Mouse (Mus musculus) embryonic facial prominence, embryonic 14.5 days (tissue): Measurements from ENCODE around the gene Parp6. TPM values are rescaled to one million over a fixed set of nuclear protein-coding genes. Genes with fewer than 3 reads are reported as not detected.

Experiments used
- ATAC-seq: fragments of 200-750 bp; cut with Nextera tagmentation; 2 replicates; pipeline ENCODE4 v1.8.0; 2017; ENCODE audit warnings: low read depth, moderate number of reproducible peaks, moderate TSS enrichment
- DNase-seq: peaks from one replicate; pipeline ENCODE4 v3.0.0-alpha.2; 2015; ENCODE audit warnings: low spot score
- H3K27ac ChIP-seq: fragments of 300-500 bp; sonication (generic); replicated peaks from 2 replicates; pipeline ENCODE4 v1.5.1; 2014; ENCODE audit warnings: low read depth, mild to moderate bottlenecking, low read length, moderate library complexity
- H3K27me3 ChIP-seq: fragments of 300-500 bp; sonication (generic); replicated peaks from 2 replicates; pipeline ENCODE4 v1.6.1; 2014; ENCODE audit warnings: low read length; ENCODE audit not compliant: control insufficient read depth, insufficient read depth
- H3K36me3 ChIP-seq: fragments of 300-500 bp; sonication (generic); 2 replicates; pipeline ENCODE4 v1.6.1; 2014; ENCODE audit warnings: low read length, mixed read lengths; ENCODE audit not compliant: control insufficient read depth, insufficient read depth
- H3K4me1 ChIP-seq: fragments of 300-500 bp; sonication (generic); 2 replicates; pipeline ENCODE4 v1.6.1; 2014; ENCODE audit warnings: antibody characterized with exemption, low read length; ENCODE audit not compliant: control insufficient read depth, insufficient read depth
- H3K4me2 ChIP-seq: fragments of 300-500 bp; sonication (generic); 2 replicates; pipeline ENCODE4 v1.6.1; 2014; ENCODE audit warnings: low read depth, mild to moderate bottlenecking, low read length, moderate library complexity, mixed read lengths
- H3K4me3 ChIP-seq: fragments of 300-500 bp; sonication (generic); 2 replicates; pipeline ENCODE4 v1.5.1; 2014; ENCODE audit warnings: low read depth, mild to moderate bottlenecking, low read length
- H3K9ac ChIP-seq: fragments of 300-500 bp; sonication (generic); 2 replicates; pipeline ENCODE4 v1.6.1; 2014; ENCODE audit warnings: low read depth, mild to moderate bottlenecking, low read length, moderate library complexity, mixed read lengths
- H3K9me3 ChIP-seq: fragments of 300-500 bp; sonication (generic); 2 replicates; pipeline ENCODE4 v1.6.1; 2016; ENCODE audit warnings: low read length; ENCODE audit not compliant: control insufficient read depth
- WGBS: fragments of 180-500 bp; shearing (Covaris S2); extraction: QIAGEN DNeasy Blood & Tissue Kit; methylation state at CpG from one replicate; pipeline ENCODE4 v1.1.7; 2014; 5-methylcytosine and 5-hydroxymethylcytosine counted together
- polyA plus RNA-seq: library from polyadenylated mRNA; unstranded; fragments of >200 nt; fragmentation: Nextera tagmentation; extraction: Ambion mirVana; gene quantifications from 2 replicates; pipeline ENCODE4 v1.2.1, GENCODE M21; 2014

Parp6 gene
- polyA plus RNA-seq = 29.1 and 32.2 TPM in 2 replicates

DNA sequence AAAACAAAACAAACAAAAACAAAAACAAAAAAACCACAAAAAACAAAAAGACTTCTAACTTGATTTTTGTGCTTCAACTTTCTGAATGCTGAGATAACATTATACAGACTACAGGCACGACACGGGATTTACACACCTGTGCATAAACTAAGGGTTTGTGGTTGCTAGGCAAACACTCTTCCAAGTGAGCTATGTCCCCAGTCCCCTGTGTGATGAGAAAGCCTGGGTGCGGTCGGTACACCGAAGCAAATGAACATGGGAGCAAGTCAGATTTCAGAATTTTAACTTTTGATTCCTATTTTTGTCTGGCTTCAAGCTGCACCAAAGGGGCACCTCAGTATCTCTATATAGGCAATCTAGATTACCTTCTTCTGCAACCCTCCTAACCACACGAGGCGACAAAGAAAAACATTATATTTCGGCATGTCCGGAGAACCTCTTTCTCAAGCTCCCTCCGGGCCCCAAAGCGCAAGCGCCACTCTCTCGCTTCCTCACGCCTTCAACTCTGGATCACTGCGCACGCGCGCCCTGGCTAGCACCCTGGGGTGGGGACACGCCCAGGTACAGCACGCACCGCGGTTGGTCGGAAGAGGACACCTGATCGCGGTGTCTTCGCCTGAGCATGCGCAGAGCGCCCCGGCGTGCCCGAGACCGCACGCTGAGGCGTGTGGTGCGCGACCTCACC is at the start of gene Parp6:
TSS of gene Parp6 (plus strand) at position 663 of the 685 bp plus-strand sequence.
- H3K4me2 ChIP-seq = peak within 1 kb of the TSS; percentile 62
- H3K9ac ChIP-seq = peak within 1 kb of the TSS; percentile 79
- H3K4me1 ChIP-seq = peaks cover 11% of the 10 kb centered on the region
- ATAC-seq (peak; percentile 99), DNase-seq (peak; percentile 99)
- H3K36me3 ChIP-seq = no peaks in the 10 kb centered on the region
- peak within 1 kb of the TSS; percentile 76 for H3K27ac ChIP-seq
- peak within 1 kb of the TSS; percentile 74 for H3K4me3 ChIP-seq
- 1% methylated on average over 23 of the region's 36 CpGs for WGBS
- H3K9me3 ChIP-seq = no peaks in the 10 kb centered on the region
- H3K27me3 ChIP-seq = no peaks in the 10 kb centered on the region

DNA sequence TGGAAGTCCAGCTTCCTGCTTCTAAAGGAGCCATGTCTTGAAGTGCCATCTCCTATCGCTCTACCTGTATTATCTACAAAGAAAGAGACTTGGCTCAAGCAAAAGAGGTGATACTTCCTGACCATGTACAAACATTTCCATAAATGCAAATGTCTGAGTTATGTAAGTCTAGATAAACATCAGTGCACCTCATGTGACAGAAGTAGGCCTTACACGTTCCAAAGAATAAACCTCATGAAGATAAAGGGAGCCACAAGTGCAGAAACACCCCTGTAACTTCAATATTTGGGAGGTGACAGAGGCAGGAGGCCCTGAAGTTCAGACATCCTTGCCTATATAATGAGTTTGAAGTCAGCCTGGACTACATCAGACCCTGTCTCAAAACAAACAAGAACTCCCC is 45.2 kb upstream of the Parp6 start:
- Histone ChIP-seq H3K36me3 (no peaks in the 10 kb centered on the region), H3K27me3 (peaks cover 7% of the 10 kb centered on the region; the same call in 1 of the 2 replicates), H3K9ac (no peak overlapping the region), H3K9me3 (no peaks in the 10 kb centered on the region), H3K4me2 (no peak overlapping the region), H3K27ac (no peak overlapping the region), H3K4me1 (no peaks in the 10 kb centered on the region), H3K4me3 (no peak overlapping the region)
- WGBS = 81% methylated on average over 2 of the region's 2 CpGs
- DNase-seq (no peak), ATAC-seq (no peak)

DNA sequence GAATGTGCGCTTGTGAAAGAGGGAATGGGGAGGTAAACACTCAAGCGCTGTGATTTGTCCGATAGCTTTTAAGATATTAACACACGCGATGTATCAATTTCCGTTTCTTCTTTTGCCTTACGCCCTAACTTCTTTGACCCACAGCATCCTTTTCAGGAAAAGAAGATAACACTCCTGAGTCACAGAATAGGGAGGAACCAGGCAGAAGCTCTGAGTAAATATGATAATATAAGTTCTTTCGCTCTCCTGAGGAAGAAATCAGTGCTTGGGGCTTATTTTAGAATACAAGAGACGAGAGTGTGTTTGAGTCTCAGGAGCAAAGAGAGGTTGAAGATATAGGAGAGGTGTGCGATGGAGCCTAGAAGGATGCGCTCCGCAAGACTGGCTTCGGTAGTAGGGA is 39.7 kb upstream of the Parp6 start:
- no peaks in the 10 kb centered on the region for H3K36me3 ChIP-seq
- ATAC-seq (no peak), DNase-seq (no peak)
- H3K4me1 ChIP-seq = peaks cover 12% of the 10 kb centered on the region
- WGBS = 18% methylated on average over 13 of the region's 13 CpGs
- peak overlapping the region; percentile 67 for H3K4me2 ChIP-seq
- no peak overlapping the region for H3K27ac ChIP-seq
- peak overlapping the region; percentile 49 for H3K4me3 ChIP-seq
- no peak overlapping the region for H3K9ac ChIP-seq
- no peaks in the 10 kb centered on the region for H3K9me3 ChIP-seq
- peaks cover 15% of the 10 kb centered on the region; the same call in 1 of the 2 replicates for H3K27me3 ChIP-seq

DNA sequence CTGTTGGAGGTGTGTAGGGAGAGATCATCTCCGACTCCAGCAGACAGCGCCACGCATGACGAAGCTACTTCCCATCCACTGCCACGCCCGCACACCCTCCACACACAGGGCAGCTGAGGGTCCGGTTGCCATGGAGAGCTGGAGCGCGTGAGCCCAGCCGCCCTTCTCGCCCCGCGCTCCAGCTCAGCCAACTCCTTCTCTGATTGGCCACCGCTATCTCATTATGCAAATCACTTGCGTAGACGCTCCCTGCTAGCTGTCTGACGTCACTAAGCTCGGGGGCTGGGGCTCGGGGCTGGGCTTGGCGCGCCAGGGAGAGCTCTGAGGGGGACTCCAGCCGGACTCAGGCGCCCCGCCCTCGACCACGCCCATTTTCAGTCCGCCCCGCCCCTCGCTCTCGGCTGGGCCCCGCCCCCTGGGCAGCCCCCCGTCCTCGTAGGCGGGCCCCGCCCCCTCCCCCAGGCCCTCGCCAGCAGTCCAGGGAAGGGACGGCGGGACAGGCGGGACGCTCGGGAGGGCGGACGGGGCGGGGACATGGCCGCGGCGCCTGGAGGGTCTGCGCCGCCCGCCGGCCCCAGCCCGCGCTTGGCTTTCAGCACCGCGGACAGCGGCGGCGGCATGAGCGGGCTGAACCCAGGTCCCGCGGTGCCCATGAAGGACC is 39.1 kb upstream of the Parp6 start, which contains the start of gene Celf6:
TSS of gene Celf6 (plus strand) at position 74 of the 661 bp plus-strand sequence.
- H3K27me3 ChIP-seq = peaks cover 15% of the 10 kb centered on the region; the same call in 1 of the 2 replicates
- ATAC-seq = peak; percentile 98
- peak within 1 kb of the TSS; percentile 67 for H3K4me2 ChIP-seq
- peaks cover 12% of the 10 kb centered on the region for H3K4me1 ChIP-seq
- H3K36me3 ChIP-seq = no peaks in the 10 kb centered on the region
- no peak within 1 kb of the TSS for H3K27ac ChIP-seq
- peak; percentile 98 for DNase-seq
- H3K9ac ChIP-seq = no peak within 1 kb of the TSS
- no peaks in the 10 kb centered on the region for H3K9me3 ChIP-seq
- H3K4me3 ChIP-seq = peak within 1 kb of the TSS; percentile 49
- 0% methylated on average over 21 of the region's 61 CpGs for WGBS

DNA sequence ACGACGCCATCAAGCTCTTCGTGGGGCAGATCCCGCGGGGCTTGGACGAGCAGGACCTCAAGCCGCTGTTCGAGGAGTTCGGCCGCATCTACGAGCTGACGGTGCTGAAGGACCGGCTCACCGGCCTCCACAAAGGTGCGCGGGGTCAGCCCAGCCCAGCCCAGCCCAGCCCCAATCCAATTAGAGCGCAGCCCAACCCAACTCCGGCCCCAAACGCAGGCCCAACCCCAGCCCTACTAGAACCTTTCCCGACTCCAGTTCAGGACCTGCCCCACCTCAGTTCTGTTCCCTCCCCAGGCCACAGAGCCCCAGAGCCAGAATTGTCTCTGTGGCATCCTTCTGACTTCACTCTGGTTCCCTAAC is 38.6 kb upstream of the Parp6 start:
- Histone ChIP-seq H3K27me3 (peaks cover 15% of the 10 kb centered on the region; the same call in 1 of the 2 replicates), H3K4me2 (peak overlapping the region; percentile 67), H3K4me1 (peaks cover 12% of the 10 kb centered on the region), H3K27ac (no peak overlapping the region), H3K4me3 (peak overlapping the region; percentile 49), H3K9me3 (no peaks in the 10 kb centered on the region), H3K9ac (no peak overlapping the region), H3K36me3 (no peaks in the 10 kb centered on the region)
- no peak for DNase-seq
- WGBS = 0% methylated on average over 17 of the region's 20 CpGs
- peak; percentile 7; the same call in 1 of the 2 replicates for ATAC-seq

DNA sequence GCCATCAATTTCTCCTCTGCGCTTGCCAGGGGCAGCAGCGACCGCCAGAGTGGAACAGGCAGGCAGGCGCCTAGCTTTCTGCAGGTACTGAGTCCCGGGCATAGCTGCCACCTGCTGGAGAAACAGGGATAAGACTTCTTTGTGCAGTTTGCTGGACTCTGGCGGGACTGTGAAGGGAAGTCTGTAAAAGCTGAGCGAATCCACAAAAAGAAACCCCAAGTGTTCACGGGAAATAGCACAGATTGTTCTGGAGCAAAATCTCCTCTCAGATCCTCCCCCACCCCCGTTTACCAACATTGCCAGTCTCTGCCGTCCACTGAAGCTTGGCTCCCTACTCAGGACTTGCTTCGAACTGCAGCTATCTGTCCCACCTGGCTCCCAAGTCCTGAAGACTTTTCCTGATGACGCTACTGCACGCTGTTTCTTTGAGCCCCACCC is 32.2 kb upstream of the Parp6 start:
- H3K4me2 ChIP-seq = peak overlapping the region; percentile 52
- ATAC-seq (peak; percentile 83), DNase-seq (peak; percentile 84)
- WGBS = 3% methylated on average over 13 of the region's 13 CpGs
- no peaks in the 10 kb centered on the region for H3K27me3 ChIP-seq
- peak overlapping the region; percentile 25 for H3K4me3 ChIP-seq
- no peak overlapping the region for H3K27ac ChIP-seq
- H3K9ac ChIP-seq = peak overlapping the region; percentile 48; the same call in 1 of the 2 replicates
- H3K4me1 ChIP-seq = no peaks in the 10 kb centered on the region
- H3K9me3 ChIP-seq = no peaks in the 10 kb centered on the region
- H3K36me3 ChIP-seq = no peaks in the 10 kb centered on the region

DNA sequence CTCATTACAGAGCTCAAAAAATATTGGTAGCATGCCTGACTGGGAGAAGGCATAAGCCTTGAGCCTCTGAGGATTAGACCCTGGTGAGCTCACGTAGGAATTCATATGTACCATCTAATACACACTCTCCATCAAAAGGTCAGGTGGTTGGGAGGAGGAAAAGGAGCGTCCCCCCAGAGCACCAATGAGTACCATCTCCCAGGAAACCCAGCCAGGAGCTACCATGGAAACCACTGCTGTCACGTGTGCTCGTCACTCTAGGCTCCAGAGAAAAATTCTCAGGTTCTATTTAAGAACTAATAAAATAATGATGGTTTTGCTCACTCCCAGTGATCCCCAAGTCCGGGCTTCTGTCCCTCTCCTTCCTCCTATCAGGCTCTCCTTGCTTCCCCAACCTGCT is 28.8 kb upstream of the Parp6 start:
- ATAC-seq = no peak

DNA sequence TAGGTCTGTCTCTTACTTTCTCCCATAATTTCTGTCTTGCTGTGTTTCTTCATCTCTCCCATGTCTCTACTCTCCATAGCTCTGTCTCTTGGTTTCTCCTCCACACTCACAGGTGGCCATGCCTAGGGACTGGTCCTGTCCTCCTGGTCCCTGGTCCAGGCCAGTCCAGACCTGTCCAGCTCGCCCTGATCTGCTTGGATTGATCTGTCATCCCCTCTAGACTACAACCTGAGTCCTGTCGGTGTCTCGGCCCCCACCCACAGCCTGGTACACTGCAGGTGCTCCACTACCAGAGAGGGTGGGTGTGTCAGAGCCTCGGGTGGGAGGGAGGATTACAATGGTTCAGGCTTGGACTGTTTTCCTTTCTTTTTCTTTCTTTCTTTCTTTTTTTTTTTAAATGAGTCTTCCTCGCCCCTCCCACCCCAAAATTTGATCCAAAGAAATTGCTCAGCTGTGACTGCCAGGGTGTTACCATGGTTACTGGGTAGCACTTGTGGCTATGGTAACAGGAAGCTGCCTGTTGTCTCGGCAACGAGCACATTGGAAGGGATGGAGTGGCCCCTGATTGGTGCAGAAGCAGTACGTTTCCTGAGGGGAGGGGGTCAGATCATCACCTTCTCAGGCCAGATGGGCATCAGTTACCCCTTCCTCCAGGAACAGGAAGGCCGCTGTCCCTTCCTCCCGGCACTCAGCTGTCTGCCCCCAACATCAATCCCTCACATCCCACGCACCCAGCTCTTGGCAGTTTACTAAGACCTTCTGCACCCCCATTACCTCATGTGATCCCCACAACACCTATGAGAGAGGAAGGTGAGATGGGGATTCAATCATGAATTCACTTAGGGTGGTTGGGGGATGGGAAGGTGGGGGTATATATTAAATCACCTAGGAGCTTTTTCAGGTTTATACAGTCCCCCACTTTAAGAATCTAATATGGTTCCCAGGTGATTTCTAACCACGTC is 28.1 kb upstream of the Parp6 start:
- Histone ChIP-seq H3K4me2 (no peak overlapping the region), H3K9ac (no peak overlapping the region), H3K9me3 (no peaks in the 10 kb centered on the region), H3K27me3 (no peaks in the 10 kb centered on the region), H3K4me1 (no peaks in the 10 kb centered on the region), H3K36me3 (no peaks in the 10 kb centered on the region), H3K4me3 (no peak overlapping the region), H3K27ac (no peak overlapping the region)
- DNase-seq (peak; percentile 18), ATAC-seq (peak; percentile 53)
- 35% methylated on average over 12 of the region's 12 CpGs for WGBS

More for the DNA sequence above, 28.8 kb upstream of the Parp6 start:
- 64% methylated on average over 5 of the region's 5 CpGs for WGBS
- H3K9ac ChIP-seq = no peak overlapping the region
- H3K4me1 ChIP-seq = no peaks in the 10 kb centered on the region
- H3K27me3 ChIP-seq = no peaks in the 10 kb centered on the region
- DNase-seq = no peak
- no peaks in the 10 kb centered on the region for H3K9me3 ChIP-seq
- H3K36me3 ChIP-seq = no peaks in the 10 kb centered on the region
- no peak overlapping the region for H3K4me3 ChIP-seq
- H3K4me2 ChIP-seq = no peak overlapping the region
- no peak overlapping the region for H3K27ac ChIP-seq
